Mouse (Mus musculus) CD4-positive helper T cell, adult 2 months (primary cell): ENCODE data around the gene Tbc1d2.

Experiments
- DNase-seq: peaks from one replicate; pipeline ENCODE4 v3.0.0-alpha.2; 2012; ENCODE audit warnings: low read depth, missing footprints, low spot score

Tbc1d2 gene

DNA sequence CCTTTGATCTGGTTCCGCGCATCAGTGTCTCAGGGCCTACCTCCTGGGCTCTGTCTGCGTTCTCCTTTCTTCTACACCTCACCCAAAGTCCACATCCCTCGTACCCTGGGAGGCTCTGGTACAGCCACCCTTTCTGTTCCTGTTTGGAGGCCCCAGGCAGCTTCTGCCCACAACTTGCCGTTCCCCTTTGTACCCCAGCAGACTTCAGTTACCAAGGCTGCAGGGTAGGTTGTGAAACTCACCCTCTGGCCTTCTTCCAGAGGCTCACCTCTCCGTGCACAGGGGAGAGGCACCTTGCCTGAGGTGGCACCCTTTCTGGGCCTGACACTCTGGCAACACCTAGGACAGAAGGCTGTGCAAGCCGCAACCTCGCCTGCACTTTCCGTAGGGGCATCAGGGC is 94.2 kb downstream of the Tbc1d2 start:
- DNase-seq: no peak
